36 mouse cellular contexts compared by ENCODE assay signal in the genomic region with DNA sequence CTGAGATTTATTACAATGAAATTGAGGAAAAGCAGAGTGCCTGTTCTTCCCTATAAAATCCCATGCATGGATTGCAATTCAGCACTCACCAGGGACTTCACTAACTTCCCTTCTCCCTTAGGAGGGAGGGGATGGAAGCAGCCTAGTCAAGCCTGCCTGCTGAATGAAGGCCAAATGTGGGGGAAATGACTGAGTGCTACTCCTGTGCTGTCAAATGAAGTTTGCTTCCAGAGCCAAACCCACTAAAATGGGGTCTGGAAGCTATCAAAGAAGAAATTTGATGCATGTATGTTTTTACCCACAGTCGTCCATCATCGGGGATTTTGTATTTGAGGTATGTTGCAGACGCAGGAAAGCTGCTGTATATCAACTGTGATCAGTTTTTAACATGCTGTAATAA. TPM values are rescaled to one million over a fixed set of nuclear protein-coding genes. Genes with fewer than 3 reads are reported as not detected.
DNase-seq lines count a peak whose midpoint lies in the region; ATAC-seq and TF ChIP-seq lines count a peak whose summit lies in the region.
"Had no signal": no experiment of that assay in that cellular context is flagged by ENCODE, and none has a peak within 500 bp of the region (broad histone marks: within the 10 kb centered on the region; RNA-seq: fewer than 3 reads in every experiment).

No protein-coding gene starts in this region.

- peaks cover 22% of the 10 kb centered on the region for H3K27me3 ChIP-seq in embryonic facial prominence, embryonic 10.5 days (replicated peaks; ENCODE audit: low read depth, poor library complexity, severe bottlenecking)
- H3K27me3 ChIP-seq in limb, embryonic 14.5 days (ENCODE audit: control insufficient read depth, insufficient read depth, low read length): no peaks in the 10 kb centered on the region
- H3K27me3 ChIP-seq in midbrain, embryonic 10.5 days (ENCODE audit: low read depth, poor library complexity, severe bottlenecking): peaks cover 32% of the 10 kb centered on the region
- H3K27me3 ChIP-seq: heart, embryonic 13.5 days; midbrain, embryonic 15.5 days; neural tube, embryonic 15.5 days had no signal

- H3K27ac ChIP-seq in embryonic facial prominence, embryonic 10.5 days (replicated peaks): no peak overlapping the region
- H3K27ac ChIP-seq in limb, embryonic 14.5 days (replicated peaks; ENCODE audit: low read depth, low read length): no peak overlapping the region
- H3K27ac ChIP-seq in midbrain, embryonic 10.5 days (replicated peaks): no peak overlapping the region
- H3K27ac ChIP-seq: embryonic facial prominence, embryonic 13.5 days; heart, embryonic 13.5 days; hindbrain, embryonic 14.5 days; kidney, postnatal 0 days; liver, embryonic 14.5 days; macrophage; midbrain, embryonic 15.5 days; neural tube, embryonic 15.5 days had no signal

- TF ChIP-seq POLR2A in limb, embryonic 14.5 days (IDR thresholded peaks at IDR 0.05; ENCODE audit: borderline replicate concordance, extremely low read depth, insufficient read depth, insufficient read length): no peak

- peak; percentile 82 for ATAC-seq in limb, embryonic 14.5 days (ENCODE audit: low FRiP score, low read depth)
- ATAC-seq: forebrain, embryonic 16.5 days; inflammation-experienced regulatory T-cells, adult 6 months; midbrain, embryonic 15.5 days had no signal

- no peak overlapping the region for H3K9ac ChIP-seq in limb, embryonic 14.5 days (ENCODE audit: low read depth, low read length, severe bottlenecking)
- H3K9ac ChIP-seq: embryonic facial prominence, embryonic 13.5 days; heart, embryonic 13.5 days; hindbrain, embryonic 14.5 days; liver, embryonic 14.5 days; midbrain, embryonic 15.5 days; neural tube, embryonic 15.5 days had no signal

- intact Hi-C loops in left cerebral cortex, postnatal 4 days (cut with DNase I): no loop called here

- no peaks in the 10 kb centered on the region for H3K9me3 ChIP-seq in embryonic facial prominence, embryonic 10.5 days
- no peaks in the 10 kb centered on the region for H3K9me3 ChIP-seq in limb, embryonic 14.5 days (ENCODE audit: control insufficient read depth, low read length)
- H3K9me3 ChIP-seq in midbrain, embryonic 10.5 days (replicated peaks): no peaks in the 10 kb centered on the region
- H3K9me3 ChIP-seq: embryonic facial prominence, embryonic 13.5 days; heart, embryonic 13.5 days; midbrain, embryonic 15.5 days; neural tube, embryonic 15.5 days had no signal

- WGBS in embryonic facial prominence, embryonic 10.5 days: 57% methylated on average over 3 of the region's 3 CpGs
- 37% methylated on average over 3 of the region's 3 CpGs for WGBS in limb, embryonic 14.5 days
- WGBS in midbrain, embryonic 10.5 days: 83% methylated on average over 3 of the region's 3 CpGs

- no peak overlapping the region for H3K4me2 ChIP-seq in limb, embryonic 14.5 days (replicated peaks; ENCODE audit: low read depth, low read length, severe bottlenecking)
- H3K4me2 ChIP-seq: embryonic facial prominence, embryonic 13.5 days; heart, embryonic 13.5 days; hindbrain, embryonic 14.5 days; midbrain, embryonic 15.5 days; neural tube, embryonic 15.5 days had no signal

- no peak overlapping the region for H3K4me3 ChIP-seq in embryonic facial prominence, embryonic 10.5 days
- no peak overlapping the region for H3K4me3 ChIP-seq in limb, embryonic 14.5 days (replicated peaks; ENCODE audit: low read length)
- H3K4me3 ChIP-seq in midbrain, embryonic 10.5 days: no peak overlapping the region
- H3K4me3 ChIP-seq: embryonic facial prominence, embryonic 13.5 days; erythroblast, embryonic 14.5 days; heart, embryonic 13.5 days; midbrain, embryonic 15.5 days; neural tube, embryonic 15.5 days had no signal

- H3K4me1 ChIP-seq in embryonic facial prominence, embryonic 10.5 days: no peaks in the 10 kb centered on the region
- no peaks in the 10 kb centered on the region for H3K4me1 ChIP-seq in limb, embryonic 14.5 days (ENCODE audit: control insufficient read depth, insufficient read depth, low read length)
- H3K4me1 ChIP-seq in midbrain, embryonic 10.5 days: no peaks in the 10 kb centered on the region
- H3K4me1 ChIP-seq: embryonic facial prominence, embryonic 13.5 days; heart, embryonic 13.5 days; midbrain, embryonic 15.5 days; neural tube, embryonic 15.5 days had no signal

- no peaks in the 10 kb centered on the region for H3K36me3 ChIP-seq in embryonic facial prominence, embryonic 10.5 days (replicated peaks)
- H3K36me3 ChIP-seq in limb, embryonic 14.5 days (ENCODE audit: control insufficient read depth, insufficient read depth, low read length): no peaks in the 10 kb centered on the region
- H3K36me3 ChIP-seq in midbrain, embryonic 10.5 days: no peaks in the 10 kb centered on the region
- H3K36me3 ChIP-seq: embryonic facial prominence, embryonic 13.5 days; heart, embryonic 13.5 days; midbrain, embryonic 15.5 days; neural tube, embryonic 15.5 days had no signal

- peak; percentile 20 for DNase-seq in embryo, embryonic 11 days
- no peak for DNase-seq in embryo, embryonic 9.5 days (ENCODE audit: extremely low spot score)
- peak; percentile 16 for DNase-seq in embryonic facial prominence, embryonic 10.5 days (ENCODE audit: low spot score)
- DNase-seq in hindlimb bud, embryonic 11.5 days (ENCODE audit: extremely low spot score, low read depth, low spot score): peak; percentile 10
- DNase-seq in limb, embryonic 14.5 days (ENCODE audit: low spot score): peak; percentile 57
- no peak for DNase-seq in urinary bladder, adult 2 months (ENCODE audit: low spot score)
- no peak for DNase-seq in left cerebral cortex, postnatal 4 days
- no peak for DNase-seq in midbrain, embryonic 10.5 days (ENCODE audit: low spot score)
- DNase-seq: adrenal gland, postnatal 25 days; cerebellum, adult 8-10 months; cerebellum, postnatal 36 days; gastrocnemius, postnatal 10 days; heart, postnatal 10 days; kidney, adult 8-10 months; kidney, postnatal 4 days; liver; lung, adult 2 months; lung, postnatal 10 days; right cerebral cortex, postnatal 25 days; spleen, adult 18-20 months had no signal

RNA-seq across cellular contexts. Expression of gene Lhfpl1, which starts 53.0 kb away (rescaled TPM):
- 0.84 and 1.7 TPM in 2 replicates for polyA plus RNA-seq in embryonic facial prominence, embryonic 10.5 days (2016; fragmentation: Nextera tagmentation; extraction: Ambion mirVana)
- polyA plus RNA-seq in limb, embryonic 14.5 days (2012; rRNA removed): 7.3 and 8.1 TPM in 2 replicates
- 8.5 and 10.2 TPM in 2 replicates for polyA plus RNA-seq in limb, embryonic 14.5 days (2014; fragmentation: Nextera tagmentation; extraction: Ambion mirVana)
- polyA plus RNA-seq in urinary bladder, adult 2 months (2012; rRNA removed): 1.3 and 1.5 TPM in 2 replicates
- under 1 TPM in 1 of 2 experiments, not detected in 1; 0.36 TPM for total RNA-seq in left cerebral cortex, postnatal 4 days (2021)
- polyA plus RNA-seq in midbrain, embryonic 10.5 days (2016; fragmentation: Nextera tagmentation; extraction: Ambion mirVana): 0.24 and 0.48 TPM in 2 replicates
- total RNA-seq: adrenal gland, postnatal 25 days; heart, adult 8-10 months; heart, postnatal 10 days; hematopoietic stem cell, adult 5-6 weeks; megakaryocyte-erythroid progenitor cell, adult 5-6 weeks; MEL had no signal
- polyA plus RNA-seq: erythroblast, embryonic 14.5 days; hindbrain, embryonic 14.5 days; macrophage; testis, adult 2 months had no signal

Comparison
In these comparisons a context has a peak if more than half of its experiments do, and no peak if none do; other contexts are left out.
1. DNase-seq: peak in embryo, embryonic 11 days (single experiment), embryonic facial prominence, embryonic 10.5 days (single experiment), hindlimb bud, embryonic 11.5 days (single experiment) and limb, embryonic 14.5 days (single experiment); none in embryo, embryonic 9.5 days (single experiment), urinary bladder, adult 2 months (single experiment), left cerebral cortex, postnatal 4 days (single experiment) and midbrain, embryonic 10.5 days (single experiment).